Comparison of ENCODE assay signal across 26 mouse cellular contexts in the genomic region with DNA sequence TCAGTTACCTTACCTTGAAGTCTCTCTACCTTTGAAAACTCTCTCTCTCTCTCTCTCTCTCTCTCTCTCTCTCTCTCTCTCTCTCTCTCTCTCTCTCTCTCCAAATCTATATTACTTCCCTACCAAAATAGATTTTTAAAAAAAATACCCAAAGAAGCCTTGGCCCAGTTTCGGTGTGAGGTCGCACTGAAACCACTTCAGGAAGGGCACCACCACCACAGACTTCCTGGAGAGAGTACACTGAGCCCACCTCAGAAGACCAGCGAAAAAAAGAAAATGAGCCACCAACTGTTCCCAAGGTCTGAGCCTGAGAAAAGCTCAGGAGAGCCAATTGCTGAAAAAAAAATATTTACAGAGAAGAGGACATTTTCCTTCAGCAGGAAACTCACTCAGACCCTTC.
DNase-seq lines count a peak whose midpoint lies in the region; ATAC-seq and TF ChIP-seq lines count a peak whose summit lies in the region.
"Had no signal": no experiment of that assay in that cellular context is flagged by ENCODE, and none has a peak within 500 bp of the region (broad histone marks: within the 10 kb centered on the region; RNA-seq: fewer than 3 reads in every experiment).

No protein-coding gene starts in this region.

- intact Hi-C loops in gastrocnemius, adult 2 months (cut with DNase I), result no loop called here

- H3K9ac ChIP-seq in CH12.LX (ENCODE audit: insufficient read depth, low read depth), result no peak overlapping the region
- H3K9ac ChIP-seq: forebrain, embryonic 13.5 days; heart, embryonic 13.5 days; hindbrain, embryonic 13.5 days had no signal

- no peaks in the 10 kb centered on the region for H3K79me2 ChIP-seq in CH12.LX (replicated peaks; ENCODE audit: control insufficient read depth, extremely low read depth, insufficient read depth, poor library complexity, severe bottlenecking)

- no peak for TF ChIP-seq RAD21 in CH12.LX (IDR thresholded peaks at IDR 0.05; ENCODE audit: low read depth, low read length)

- H3K36me3 ChIP-seq in CH12.LX (replicated peaks in 1 of 2; ENCODE audit: control insufficient read depth in 1 of 2, insufficient read depth in 1 of 2, low read length in 1 of 2), result no peaks in the 10 kb centered on the region
- H3K36me3 ChIP-seq: forebrain, embryonic 10.5 days; G1E; heart, embryonic 10.5 days; heart, embryonic 13.5 days; hindbrain, embryonic 10.5 days; hindbrain, embryonic 13.5 days had no signal

- peaks cover 52% of the 10 kb centered on the region for H3K27me3 ChIP-seq in CH12.LX (replicated peaks)
- H3K27me3 ChIP-seq: forebrain, embryonic 13.5 days; heart, embryonic 13.5 days; Patski had no signal

- no peak for TF ChIP-seq POLR2A in CH12.LX (IDR thresholded peaks at IDR 0.05; ENCODE audit: low read depth, low read length)

- H3K9me3 ChIP-seq in CH12.LX (replicated peaks; ENCODE audit: low read length), result no peaks in the 10 kb centered on the region
- H3K9me3 ChIP-seq: forebrain, embryonic 10.5 days; forebrain, embryonic 13.5 days; heart, embryonic 10.5 days; heart, embryonic 13.5 days; hindbrain, embryonic 10.5 days; hindbrain, embryonic 13.5 days had no signal

- DNase-seq in 416B (ENCODE audit: low read depth), result peak; percentile 73
- DNase-seq in CH12.LX (ENCODE audit: extremely low read depth), result no peak
- DNase-seq in kidney, adult 18-20 months, result no peak
- no peak for DNase-seq in thymus, postnatal 4 days
- DNase-seq in gastrocnemius, adult 2 months, result no peak
- DNase-seq: adrenal gland, postnatal 10 days; adrenal gland, postnatal 36 days; cerebellum, adult 2 months; cerebellum, postnatal 10 days; cerebellum, postnatal 36 days; gastrocnemius, postnatal 14 days; heart, adult 2 months had no signal

- H3K4me1 ChIP-seq in CH12.LX (ENCODE audit: control insufficient read depth in 1 of 2, insufficient read depth in 2 of 2), result peaks cover 0 to 8% of the 10 kb centered on the region in 2 experiments; a peak in 2 of 4 replicates

- peak; percentile 87 to 88 for ATAC-seq in hematopoietic stem cell, adult 5-6 weeks (replicated peaks in 1 of 2; ENCODE audit: insufficient read depth in 1 of 2, low FRiP score in 2 of 2, low TSS enrichment in 1 of 2, low read depth in 1 of 2, poor library complexity in 2 of 2, severe bottlenecking in 2 of 2)
- ATAC-seq in megakaryocyte progenitor cell, adult 5-6 weeks (replicated peaks; ENCODE audit: poor library complexity), result peak; percentile 76
- ATAC-seq: forebrain, embryonic 13.5 days; forebrain, embryonic 16.5 days; hindbrain, embryonic 16.5 days; inflammation-experienced regulatory T-cells, adult 6 months; intestine, embryonic 16.5 days; Patski had no signal

- TF ChIP-seq CTCF in CH12.LX (conservative IDR thresholded peaks at IDR 0.05 in 1 of 2, IDR thresholded peaks at IDR 0.05 in 1 of 2; ENCODE audit: low read depth in 2 of 2, low read length in 2 of 2), result no peak
- no peak for TF ChIP-seq CTCF in gastrocnemius, adult 2 months (IDR thresholded peaks at IDR 0.05)

- H3K4me3 ChIP-seq in CH12.LX (replicated peaks in 1 of 3; ENCODE audit: low read depth in 2 of 3, low read length in 2 of 3, poor library complexity in 1 of 3), result no peak overlapping the region
- no peak overlapping the region for H3K4me3 ChIP-seq in gastrocnemius, adult 2 months
- H3K4me3 ChIP-seq: forebrain, embryonic 10.5 days; forebrain, embryonic 13.5 days; heart, adult 2 months; heart, embryonic 10.5 days; heart, embryonic 13.5 days; hindbrain, embryonic 10.5 days; hindbrain, embryonic 13.5 days had no signal

- in situ Hi-C loops in CH12.LX (cut with MboI; ENCODE audit: low pct_ligation_motif_present, low pct_unique_long_range_greater_than_20kb, low sequenced_read_pairs), result no loop called here

- no peak for TF ChIP-seq EP300 in CH12.LX (IDR thresholded peaks at IDR 0.05; ENCODE audit: low read length)

- H3K27ac ChIP-seq in CH12.LX (ENCODE audit: insufficient read depth, low read depth), result no peak overlapping the region
- H3K27ac ChIP-seq in gastrocnemius, adult 2 months, result no peak overlapping the region
- H3K27ac ChIP-seq: forebrain, embryonic 10.5 days; forebrain, embryonic 13.5 days; heart, adult 2 months; heart, embryonic 10.5 days; heart, embryonic 13.5 days; hindbrain, embryonic 10.5 days; hindbrain, embryonic 13.5 days had no signal

- dilution Hi-C loops in CH12.LX (cut with MboI; ENCODE audit: extremely low pct_ligation_motif_present, extremely low pct_unique_long_range_greater_than_20kb, low sequenced_read_pairs), result no loop called here

- H3K4me2 ChIP-seq in CH12.LX (ENCODE audit: insufficient read depth, low read depth, poor library complexity, severe bottlenecking), result no peak overlapping the region
- H3K4me2 ChIP-seq: forebrain, embryonic 13.5 days; heart, embryonic 13.5 days; hindbrain, embryonic 13.5 days had no signal

TF ChIP-seq in CH12.LX, 34 proteins besides CTCF, POLR2A, EP300 and RAD21:
- no peak for TF ChIP-seq JUND (conservative IDR thresholded peaks at IDR 0.05; ENCODE audit: low read depth, low read length)
- TF ChIP-seq ZNF384 (IDR thresholded peaks at IDR 0.05; ENCODE audit: low read depth, low read length), result peak; percentile 65; the same call in 1 of the 2 replicates
